Mouse (Mus musculus): Measurements from ENCODE around the gene Slc6a12. TPM values are rescaled to one million over a fixed set of nuclear protein-coding genes. Genes with fewer than 3 reads are reported as not detected.
"Not testable (repeated sequence)": the region's sequence is repeated elsewhere in the genome, so short reads cannot be mapped to it uniquely, and the experiment has no call there.

Slc6a12 gene
- polyA plus RNA-seq, 2 experiments from 2014 or later: not detected

GRCm38 (mm10) chr6:121343771-121344123 is 871 bp downstream of the Slc6a12 start:
- no peak for ATAC-seq

GRCm38 (mm10) chr6:121344329-121344728 is 1.5 kb downstream of the Slc6a12 start:
- no peak for ATAC-seq

DNA sequence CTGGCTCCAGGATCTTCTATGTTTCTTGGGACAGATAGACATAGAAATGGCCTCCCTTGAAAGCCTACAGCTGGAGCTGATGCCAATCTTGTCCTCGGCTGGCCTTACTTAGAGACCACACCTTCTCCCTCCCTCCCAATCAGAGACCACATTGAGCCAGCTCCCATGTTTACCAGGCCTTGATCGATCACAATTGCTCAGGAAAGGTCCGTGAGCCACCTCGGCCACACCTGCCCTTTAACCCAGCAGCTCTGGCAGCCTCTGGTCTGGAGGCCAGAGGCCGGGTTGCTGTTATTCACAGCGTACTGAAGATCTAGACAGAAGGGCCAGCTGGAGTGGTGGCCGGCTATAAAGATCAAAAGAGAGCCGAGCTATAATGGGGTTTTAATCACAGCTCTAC is 3.6 kb downstream of the Slc6a12 start:
- no peak for ATAC-seq

DNA sequence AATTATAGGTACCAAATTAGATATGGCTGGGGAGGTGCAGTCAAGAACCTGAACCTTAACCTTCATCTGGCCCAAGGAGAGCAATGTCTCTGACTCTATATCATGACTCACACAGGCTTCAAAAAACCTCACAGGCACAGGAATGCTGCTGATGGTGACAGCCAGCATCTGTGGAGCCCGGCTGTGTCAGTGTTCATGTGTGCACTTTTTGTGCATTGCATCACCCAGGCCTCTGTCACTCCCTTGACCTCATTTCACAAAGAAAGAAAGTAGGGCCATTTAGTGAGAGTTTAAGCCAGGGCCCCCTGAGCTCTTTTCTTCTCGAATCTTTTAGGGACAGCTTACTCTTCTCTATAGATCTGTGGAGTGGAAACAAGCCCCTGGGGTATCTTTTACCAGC is 9.4 kb downstream of the Slc6a12 start:
- no peak for ATAC-seq

DNA sequence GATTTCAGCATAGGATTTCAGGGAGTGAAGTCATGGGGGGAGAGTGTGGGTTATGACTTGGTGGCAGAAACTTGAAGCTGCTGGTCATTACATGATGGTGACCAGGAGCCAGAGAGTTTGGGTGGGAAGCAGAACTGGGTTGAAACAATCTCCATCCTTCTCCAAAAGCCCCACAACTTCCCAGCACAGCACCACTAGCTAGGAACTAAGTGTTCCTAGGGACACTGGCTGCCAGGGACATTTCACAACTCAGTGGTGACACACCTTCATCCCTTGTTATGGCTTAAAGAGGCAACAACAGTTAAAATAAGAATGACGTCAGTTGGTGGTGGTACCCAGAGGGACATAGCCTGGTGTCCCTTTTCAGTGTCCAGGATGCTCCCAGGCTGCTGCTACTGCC is 13.2 kb downstream of the Slc6a12 start:
- ATAC-seq: no peak

- no peak for ATAC-seq
Measured at GRCm38 (mm10) chr6:121357232-121357631, 14.4 kb downstream of the Slc6a12 start.

DNA sequence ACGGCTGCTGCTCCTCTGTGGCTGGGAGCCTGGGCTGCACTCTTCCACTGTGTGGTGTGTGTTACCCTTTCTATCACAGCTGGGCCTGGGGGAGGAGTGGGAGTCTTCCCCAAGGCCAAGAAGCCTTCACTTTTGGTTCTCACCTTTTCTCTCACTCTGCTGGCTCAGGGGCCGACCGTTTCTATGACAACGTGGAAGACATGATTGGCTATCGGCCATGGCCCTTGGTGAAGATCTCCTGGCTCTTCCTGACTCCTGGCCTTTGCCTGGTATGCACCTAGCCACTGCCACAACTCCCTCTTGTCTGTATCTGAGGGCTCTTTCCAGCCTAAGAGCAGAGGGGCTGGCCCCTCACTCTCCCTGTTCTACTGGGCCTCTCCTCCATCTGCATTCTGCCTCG is 20.2 kb downstream of the Slc6a12 start:
- ATAC-seq: no peak

DNA sequence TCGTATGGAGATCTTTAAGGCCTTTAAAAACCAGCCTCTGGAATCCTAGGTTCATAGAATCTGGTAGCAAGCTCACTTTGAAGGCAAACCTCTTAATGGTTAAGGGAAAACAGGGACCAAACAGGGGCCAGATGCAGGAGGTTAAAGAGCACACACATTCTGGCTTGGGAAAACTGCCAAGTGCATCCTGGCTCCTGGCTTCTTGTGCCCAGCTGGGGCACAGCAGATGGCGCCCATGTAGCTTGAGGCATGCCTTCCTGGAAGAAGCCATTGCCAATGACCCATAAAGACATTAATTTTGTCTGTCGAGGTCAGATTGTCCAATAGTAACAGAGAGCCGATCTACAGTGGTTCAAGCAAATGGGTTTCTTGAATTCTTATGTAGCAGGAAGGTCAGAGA is 21.1 kb downstream of the Slc6a12 start:
- ATAC-seq: no peak

- not testable (repeated sequence) for ATAC-seq
Measured at GRCm38 (mm10) chr6:121366537-121366936, 23.7 kb downstream of the Slc6a12 start.

- ATAC-seq: no peak
Measured at GRCm38 (mm10) chr6:121367099-121367498, 24.2 kb downstream of the Slc6a12 start.

GRCm38 (mm10) chr6:121371197-121371980 is 28.5 kb downstream of the Slc6a12 start:
- no peak for ATAC-seq

DNA sequence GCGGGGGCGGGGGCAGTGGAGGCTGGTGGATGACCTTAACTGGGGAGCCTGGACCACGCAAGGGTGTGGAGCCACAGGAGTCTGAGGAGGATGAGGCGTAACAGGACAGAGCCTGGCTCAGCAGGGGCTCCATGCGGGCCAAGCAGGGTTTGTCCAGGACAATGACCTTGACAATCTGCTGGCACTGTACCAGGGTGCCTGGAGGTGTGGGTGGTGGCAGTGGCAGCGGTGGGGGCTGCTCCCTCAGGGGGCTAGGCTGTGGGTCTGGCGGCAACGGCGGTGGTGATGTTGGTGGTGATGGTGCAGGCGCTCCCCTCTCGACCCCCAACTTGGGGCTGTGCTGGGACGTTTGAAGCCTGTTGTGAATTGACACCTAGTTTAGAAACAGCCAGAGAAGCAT is 33.3 kb downstream of the Slc6a12 start:
- ATAC-seq: no peak

GRCm38 (mm10) chr6:121378256-121378655 is 35.4 kb downstream of the Slc6a12 start:
- ATAC-seq: no peak

GRCm38 (mm10) chr6:121380576-121380975 is 37.7 kb downstream of the Slc6a12 start:
- ATAC-seq: no peak

- ATAC-seq: no peak
Measured at GRCm38 (mm10) chr6:121382071-121382470, 39.2 kb downstream of the Slc6a12 start.

DNA sequence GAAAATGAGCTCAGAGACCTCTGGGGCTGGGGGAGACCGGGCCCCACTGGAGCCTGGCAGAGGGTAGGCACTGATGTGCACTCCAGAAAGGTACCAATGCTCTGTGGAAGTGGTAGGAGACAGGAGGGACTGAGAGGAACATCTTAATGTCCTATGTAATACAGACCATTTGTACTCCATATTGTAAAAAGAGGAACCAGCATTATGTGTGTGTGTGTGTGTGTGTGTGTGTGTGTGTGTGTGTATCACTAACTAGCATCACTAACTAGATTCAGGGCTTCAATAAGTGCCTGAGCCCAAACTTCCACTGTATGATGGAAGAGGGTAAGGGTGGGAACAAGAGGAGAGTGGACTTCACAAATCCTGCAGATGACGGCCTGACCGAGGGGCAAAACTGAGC is 42.5 kb downstream of the Slc6a12 start:
- no peak for ATAC-seq

- no peak for ATAC-seq
Measured at GRCm38 (mm10) chr6:121392610-121393252, 49.9 kb downstream of the Slc6a12 start.

GRCm38 (mm10) chr6:121401140-121401539 is 58.3 kb downstream of the Slc6a12 start:
- ATAC-seq: no peak

DNA sequence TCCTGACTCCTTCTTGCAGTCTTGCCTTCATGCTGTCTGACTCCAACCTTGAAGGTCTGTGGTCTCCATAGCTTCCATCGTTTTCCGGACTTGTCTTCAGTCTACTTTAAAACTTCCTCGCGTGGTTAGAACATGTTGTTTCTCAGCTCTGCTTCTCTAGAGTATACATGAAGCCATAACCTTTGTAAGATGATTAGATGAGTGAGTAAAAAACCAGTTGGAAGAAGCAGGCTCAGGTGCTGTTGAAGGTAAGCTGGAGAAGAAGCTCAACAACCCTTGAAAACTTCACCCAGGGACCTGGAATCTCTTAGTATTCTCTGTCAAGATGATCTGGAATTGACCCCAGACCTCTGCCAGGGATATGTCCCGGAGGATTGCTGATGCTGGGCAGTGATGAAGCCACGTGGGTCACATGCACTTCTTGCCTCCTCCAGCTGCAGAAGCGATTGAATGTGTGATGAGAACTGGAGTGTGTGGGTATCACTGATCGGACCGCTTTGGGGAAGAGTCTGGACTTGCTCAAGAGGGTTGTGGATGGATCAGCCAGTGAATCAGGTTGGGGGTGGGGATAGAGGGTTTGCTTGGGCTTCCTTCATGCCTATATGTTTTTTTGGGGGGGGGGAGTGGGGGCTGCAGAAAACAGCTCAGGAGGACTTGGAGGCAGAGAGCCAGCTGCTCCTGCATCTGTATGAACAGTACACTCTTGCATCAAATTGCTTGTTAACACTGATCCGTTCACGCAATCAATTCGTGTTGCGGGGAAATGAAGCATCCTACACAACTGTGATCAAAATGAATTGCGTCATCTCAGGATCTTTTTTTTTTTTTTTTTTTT is 59.2 kb downstream of the Slc6a12 start:
- ATAC-seq: no peak

DNA sequence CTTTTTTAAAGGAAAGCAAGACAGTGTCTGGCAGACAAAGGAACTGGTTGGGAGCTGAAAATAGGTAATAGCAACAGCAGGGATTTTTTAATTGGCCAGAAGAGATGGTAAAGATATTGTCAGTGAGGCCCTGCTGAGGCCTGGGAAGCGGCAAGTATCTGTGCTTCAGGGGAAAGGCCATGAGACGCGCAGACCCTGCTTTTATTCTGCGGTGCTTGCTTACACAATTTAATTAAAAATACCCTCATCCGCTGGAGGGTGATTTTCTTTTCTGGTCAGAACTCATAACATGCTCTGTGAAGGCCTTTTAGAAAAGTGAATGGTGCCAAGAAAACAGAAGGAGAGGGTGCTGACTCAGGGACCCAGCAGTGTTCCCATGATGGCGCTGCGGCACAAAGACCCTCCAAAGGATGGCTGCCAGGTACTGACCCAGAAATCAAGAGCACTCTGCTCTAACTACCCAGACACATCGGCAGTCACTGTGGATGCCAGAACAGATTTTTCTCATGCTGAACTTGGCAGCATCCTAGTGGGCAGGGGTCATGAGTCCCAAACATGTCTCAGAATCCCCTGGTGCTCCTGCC is 59.9 kb downstream of the Slc6a12 start:
- ATAC-seq: no peak

DNA sequence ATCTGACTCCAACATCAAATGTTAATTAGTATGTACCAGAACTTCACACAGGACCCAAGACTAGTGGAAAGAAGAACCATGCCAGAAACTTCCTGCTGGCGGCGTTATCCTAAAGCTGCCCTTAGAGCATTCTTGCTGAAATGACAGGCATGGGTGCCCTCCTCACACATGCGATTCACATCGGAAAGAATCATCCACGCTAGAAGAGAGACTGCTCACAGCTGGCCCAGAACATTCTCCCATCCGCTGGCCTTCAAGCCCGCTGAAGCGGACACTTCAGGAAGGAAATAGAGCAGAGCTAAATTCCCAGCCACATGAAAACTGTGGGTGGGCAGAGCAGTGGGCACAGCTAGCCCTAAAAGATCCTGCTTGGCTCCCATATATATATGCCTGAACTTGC is 62.4 kb downstream of the Slc6a12 start:
- no peak for ATAC-seq

DNA sequence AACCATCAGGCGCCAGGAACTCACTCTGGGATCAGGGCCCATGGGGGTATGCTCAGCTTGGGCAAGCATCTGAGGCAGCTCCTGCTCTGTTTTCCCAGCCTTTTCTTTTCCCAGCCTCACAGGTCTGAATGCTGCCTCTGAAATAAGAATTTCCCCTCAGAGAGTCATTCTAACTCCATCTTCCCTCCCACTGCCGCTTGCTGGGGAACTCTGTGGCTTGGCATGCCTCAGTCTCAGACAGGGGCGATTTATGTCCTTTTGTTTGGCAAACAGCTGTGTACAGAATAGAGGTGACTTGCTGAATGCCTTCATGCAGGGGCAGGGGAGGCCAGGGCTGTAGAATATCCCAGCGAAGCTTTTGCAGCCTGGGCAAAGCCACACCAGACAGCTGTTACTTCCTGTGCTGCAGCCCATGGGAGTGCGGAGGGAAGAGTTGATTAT is 64.7 kb downstream of the Slc6a12 start:
- ATAC-seq: no peak
